Mouse (Mus musculus): ENCODE results near the gene Kcnq2.

DNA sequence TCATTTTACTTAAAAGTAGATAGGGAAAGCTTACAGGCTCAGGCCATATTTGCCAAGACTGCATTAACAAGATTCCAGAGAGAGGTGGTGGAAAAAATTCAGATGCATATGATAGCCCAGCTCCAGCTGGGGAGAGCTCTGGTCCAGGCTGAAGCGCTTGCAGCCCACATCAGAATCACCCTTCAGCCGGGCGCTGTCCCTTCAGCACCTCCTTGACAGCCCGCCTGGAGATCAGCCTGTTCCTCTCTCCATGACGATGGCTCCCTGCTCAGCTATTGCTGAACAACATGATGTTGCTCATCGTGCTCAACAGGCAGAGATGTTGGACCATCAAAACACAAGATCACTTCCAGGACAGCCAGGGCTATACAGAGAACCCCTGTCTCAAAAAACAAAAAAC lies 1.8 kb upstream of the Kcnq2 start:
- TF ChIP-seq EP300 (optimal IDR thresholded peaks at IDR 0.05), result no peak
- no peak for TF ChIP-seq CTCF (IDR thresholded peaks at IDR 0.05; ENCODE audit: low read depth)

Measured in stomach, postnatal 0 days (tissue).